Mouse (Mus musculus) ES-CJ7 (cell line): ENCODE results near the gene Zfp408.
A peak's percentile ranks its signal among the peaks of the same experiment; 100 is the strongest.
"Not testable (repeated sequence)": the region's sequence is repeated elsewhere in the genome, so short reads cannot be mapped to it uniquely, and the experiment has no call there.

Experiments
- DNase-seq: peaks from one replicate; pipeline ENCODE4 v3.0.0; 2011; ENCODE audit warnings: low read depth, low spot score

The Zfp408 gene

DNA sequence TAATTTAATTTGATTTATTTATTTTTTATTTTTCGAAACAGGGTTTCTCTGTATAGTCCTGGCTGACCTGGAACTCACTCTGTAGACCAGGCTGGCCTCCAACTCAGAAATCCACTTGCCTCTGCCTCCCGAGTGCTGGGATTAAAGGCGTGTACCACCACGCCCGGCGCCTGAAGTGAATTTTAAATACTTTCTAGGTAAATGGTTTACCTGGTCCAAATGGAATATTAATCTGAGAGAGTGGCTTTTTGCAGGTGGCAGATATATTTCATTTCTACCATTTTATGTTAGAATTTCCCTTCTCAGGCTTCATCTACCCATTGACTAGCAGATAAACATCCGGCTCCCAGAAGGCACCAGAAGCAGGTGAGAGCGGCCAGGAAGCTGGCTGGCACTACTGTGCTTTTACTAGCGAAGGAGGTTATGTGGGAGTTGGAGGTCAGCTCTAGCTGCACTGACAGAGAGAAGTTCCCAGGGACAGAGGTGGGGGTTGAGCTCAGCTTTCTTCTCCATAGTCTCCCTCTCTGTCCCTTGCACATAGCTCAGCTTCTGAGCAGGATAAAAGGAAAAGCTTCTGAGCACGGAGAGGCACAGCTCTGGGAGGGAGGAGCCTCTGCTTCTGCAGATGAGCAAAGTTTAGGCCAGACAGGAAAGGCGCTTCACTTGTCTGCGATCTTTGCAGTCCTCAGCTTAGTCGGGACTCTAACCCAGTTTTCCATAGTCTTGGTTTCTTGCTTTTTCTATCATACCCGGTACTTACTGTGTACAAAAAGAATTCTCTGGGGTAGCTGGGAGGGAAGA, 2.1 kb upstream of the Zfp408 start:
- no peak for DNase-seq

DNA sequence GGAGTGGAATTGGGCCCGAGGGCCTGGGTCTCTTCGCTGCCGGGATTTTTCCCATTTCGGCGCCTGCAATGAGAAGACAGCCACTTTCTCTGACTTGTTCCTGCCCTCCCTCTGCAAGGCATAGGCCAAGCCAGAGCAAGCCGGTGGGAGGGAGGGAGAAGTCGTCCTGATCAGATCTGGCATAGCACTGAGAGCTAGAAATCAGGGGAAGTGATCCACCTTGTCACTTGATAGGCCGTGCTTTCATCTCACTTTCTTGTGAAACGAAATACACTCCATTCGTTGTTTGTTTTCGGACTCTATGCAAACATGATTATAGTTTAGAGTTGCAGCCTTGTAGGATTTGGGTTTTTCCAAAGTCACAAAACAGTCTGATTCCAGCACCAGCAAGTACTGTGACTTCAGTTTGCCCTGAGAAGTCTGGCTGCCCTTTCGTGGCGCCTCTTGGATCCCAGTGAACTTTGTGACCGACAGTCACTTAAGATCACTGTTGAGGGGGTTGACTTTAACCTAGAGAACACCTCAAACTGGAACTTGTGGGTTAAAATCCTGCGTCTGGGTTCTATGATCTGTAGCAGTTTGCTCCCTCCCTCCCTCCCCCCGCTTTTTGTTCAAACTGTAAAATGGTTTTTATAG, 887 bp upstream of the Zfp408 start:
- DNase-seq = no peak

DNA sequence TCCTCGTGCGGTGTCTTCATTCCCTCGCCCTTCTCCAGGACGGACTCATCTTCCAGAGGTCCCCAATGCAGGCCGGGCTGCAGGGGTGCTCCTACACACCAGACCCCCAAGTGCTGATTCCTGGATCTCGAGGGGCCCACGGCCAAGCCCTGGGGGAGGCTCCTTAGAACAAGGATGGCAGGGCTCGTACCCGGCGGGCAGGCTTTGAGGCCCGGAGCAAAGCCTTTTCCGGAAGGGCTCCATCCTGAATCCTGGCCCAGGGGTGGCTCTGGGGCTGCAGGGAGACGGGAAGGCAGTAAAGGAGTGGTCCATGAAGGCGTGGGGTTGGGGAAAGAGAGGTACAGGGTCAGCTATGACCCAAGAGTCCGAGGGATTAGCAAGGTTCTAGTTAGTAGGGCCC, 439 bp downstream of the Zfp408 start:
- DNase-seq = no peak

DNA sequence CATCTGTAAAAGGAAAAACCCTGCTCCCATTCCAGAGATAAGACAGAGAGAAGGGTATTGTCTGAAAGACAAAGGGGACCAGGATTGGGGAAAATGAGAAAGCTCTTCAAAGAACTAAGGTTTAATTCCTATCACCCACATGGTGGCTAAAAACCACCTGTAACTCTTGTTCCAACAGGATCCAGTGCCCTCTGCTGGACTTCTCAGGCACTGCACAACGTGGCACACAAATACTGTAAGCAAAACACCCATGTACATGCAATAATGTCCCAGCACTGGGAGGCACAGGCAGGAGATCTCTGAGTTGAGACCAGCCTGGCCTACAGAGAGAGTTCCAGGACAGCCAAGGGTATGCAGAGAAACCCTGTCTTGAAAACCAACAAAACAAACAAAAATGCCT, 2.9 kb downstream of the Zfp408 start:
- peak; percentile 91 for DNase-seq

DNA sequence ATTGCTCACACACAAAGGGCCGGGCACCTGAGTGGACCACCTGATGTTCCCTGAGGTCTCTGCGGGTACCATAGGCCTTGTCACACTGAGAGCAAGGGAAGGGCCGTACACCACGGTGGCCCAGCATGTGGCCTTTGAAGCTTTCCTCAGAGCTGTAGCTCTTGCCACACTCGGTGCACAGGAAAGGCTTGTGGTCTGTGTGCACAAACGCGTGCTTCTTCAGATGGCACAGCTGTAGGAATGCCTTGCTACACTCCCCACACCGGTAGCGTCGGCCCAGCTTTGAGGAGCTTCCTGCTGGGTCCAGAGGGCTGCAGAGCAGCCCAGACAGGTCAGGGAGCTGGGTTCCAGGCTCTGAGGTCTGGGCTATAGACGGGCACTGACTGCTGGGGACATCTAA, 3.8 kb downstream of the Zfp408 start:
- no peak for DNase-seq

DNA sequence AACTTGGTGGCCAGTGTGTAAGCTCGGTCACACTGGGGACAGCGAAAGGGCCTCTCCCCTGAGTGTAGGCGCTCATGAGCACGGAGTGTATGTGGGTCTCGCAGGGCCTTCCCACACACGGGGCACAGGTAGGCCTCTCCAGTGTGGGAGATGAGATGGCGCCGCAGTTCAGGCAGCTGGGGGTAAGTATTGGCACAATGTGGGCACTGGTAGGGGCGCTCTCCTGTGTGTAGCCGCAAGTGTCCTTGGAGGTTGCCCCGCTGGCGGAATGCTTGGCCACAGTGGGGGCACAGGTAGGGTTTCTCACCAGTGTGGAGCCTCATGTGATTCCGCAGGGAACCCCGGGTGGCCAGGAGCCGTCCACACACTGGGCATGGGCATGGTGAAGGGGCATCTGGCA, 4.2 kb downstream of the Zfp408 start:
- DNase-seq = no peak

DNA sequence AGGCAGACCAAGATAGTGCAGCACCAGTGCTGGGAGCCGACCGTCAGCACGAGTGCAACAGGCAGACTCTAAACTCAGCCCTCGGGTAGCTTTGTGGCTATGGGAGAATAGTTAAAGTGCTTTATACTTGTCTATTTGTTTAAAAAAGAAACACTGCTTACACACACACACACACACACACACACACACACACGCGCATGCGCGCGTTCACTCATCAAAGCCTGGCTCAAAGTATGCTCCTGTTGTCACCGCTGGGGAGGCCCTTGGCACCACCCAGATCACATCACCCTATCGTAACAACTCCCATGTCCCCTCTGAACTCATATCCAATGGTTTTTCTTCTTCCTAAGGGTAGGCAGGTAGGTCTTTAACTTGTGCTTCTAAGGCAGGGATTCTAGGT, 5.6 kb downstream of the Zfp408 start:
- DNase-seq = no peak

DNA sequence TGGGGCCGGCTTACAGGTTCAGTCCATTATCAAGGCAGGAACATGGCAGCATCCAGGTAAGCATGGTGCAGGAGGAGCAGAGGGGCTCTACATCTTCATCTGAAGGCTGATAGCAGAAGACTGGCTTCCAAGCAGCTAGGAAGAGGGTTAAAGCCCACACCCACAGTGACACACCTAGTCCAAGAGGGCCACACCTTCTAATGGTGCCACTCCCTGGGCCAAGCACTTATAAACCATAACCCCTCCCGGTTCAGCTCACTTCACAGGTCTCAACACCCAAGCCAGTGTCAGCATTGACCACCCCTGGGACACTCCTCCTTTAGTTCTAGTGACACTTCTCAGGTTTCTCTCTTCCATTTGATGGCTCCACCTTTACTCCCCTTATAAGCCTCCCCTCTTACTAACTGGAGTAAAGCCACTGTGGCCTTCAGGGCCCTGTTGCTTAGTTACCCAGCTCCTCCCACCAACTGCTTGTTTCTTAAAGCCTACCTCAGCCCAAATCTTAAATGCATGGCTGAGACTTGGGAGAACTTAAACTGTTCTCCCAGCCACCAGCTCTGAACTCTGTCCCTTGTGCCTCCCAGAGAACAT, 6.7 kb downstream of the Zfp408 start:
- DNase-seq = peak; percentile 53

DNA sequence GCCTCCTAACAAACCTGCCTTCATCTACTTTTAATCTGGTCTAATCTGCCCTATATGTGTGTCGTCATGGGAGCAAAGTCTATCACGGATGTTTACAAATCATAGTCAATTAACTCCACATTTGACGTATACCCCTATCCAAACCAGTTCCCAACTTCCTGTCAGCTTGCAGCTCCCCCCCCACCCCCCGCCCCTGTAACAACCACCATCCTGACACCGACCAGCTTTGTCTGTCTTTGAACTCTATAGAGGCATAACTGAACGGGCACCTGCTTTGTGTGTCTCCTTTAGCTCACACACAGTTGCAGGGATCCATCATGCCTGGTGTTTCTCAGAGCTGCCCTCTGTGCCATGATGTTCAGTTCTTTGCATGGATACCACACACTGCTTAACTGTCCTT, 10.7 kb downstream of the Zfp408 start:
- no peak for DNase-seq

DNA sequence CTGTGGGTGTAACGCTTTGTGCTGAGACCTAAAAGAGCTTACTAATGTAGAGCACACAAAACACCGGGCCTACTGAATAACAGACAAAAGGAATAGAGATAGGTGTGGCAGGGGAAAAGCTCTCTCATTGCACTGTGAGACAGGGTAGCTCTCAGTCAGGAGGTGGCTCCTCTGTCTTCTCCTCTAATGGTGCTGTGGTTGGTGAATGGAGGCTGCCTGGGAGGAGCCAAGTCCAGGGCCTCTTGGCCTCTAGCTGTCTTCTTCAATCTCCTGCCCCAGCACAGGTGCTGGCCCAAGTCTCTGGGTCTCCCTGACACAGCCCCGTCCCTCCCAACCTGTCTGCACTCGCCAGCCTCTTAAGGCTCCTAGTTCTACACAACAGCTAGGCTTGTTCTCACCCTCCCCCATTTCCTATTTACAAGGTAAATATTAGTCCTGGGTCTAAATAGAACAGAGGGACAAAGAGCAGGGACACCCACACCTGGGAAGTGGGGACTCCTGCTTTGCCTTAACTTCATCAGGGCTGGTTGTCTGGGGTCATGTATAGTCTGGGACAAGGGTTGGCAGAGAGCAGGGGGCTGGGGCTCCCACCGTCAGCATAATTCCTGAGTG, 12.8 kb downstream of the Zfp408 start:
- peak; percentile 49 for DNase-seq

DNA sequence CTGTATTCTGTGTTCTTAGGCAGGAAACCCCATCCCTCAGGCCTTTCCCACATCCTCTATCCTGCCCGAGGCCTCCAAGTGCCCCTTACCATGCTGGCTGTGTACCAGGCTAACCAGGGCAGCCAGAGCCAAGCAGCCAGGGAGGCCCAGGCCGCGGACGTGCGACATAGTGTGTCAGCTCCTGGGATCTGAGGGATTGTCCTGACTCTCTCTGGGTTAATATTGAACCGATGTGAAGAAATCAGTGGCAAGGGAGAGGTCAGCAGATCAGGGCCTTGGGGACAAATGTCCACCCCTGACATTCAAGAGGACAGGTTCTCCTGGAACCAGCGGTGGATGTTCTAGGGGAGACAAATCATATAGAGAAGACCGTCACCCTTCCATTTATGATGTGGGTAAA, 13.4 kb downstream of the Zfp408 start, which contains the start of gene F2:
Gene F2 (minus strand): TSS at position 186 of the 400 bp plus-strand sequence.
- no peak for DNase-seq

DNA sequence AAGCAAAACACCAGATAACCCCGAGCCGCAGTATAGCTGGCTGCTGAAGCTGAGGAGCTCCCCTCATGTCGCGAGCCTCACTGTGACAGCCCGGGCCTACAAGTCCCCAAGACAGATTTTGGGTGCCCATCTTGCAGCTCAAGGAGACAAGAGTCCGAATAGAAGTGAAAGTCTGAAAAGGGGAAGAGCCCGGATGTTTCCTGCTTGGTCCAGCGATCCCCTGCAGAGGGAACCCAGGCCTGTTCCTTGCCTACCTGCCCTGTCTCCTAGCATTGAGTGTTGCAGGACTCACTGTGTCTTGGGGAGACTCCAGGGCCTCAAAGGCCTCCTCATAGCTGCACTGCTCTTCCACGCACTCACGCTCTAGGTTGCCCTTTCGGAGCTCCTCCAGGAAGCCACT, 14.1 kb downstream of the Zfp408 start:
- no peak for DNase-seq

DNA sequence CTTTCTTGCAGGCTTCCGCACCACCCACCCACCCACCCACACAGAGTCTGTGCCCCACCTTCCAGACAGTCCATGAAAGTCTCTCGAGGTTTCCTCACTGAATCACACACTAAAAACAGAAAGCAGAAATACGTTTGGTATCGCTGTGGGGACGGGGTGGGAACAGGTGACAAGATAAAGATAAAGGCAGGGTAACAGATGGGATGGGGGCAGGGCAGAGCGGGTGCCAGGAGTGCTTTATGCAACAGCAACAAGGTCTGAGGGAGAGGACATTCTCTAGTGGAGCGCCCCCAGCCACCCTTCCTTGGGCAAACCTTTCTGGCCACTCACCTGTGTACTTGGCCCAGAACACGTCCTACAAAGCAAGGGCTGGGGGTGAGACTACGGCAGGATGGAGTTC, 14.8 kb downstream of the Zfp408 start:
- no peak for DNase-seq

DNA sequence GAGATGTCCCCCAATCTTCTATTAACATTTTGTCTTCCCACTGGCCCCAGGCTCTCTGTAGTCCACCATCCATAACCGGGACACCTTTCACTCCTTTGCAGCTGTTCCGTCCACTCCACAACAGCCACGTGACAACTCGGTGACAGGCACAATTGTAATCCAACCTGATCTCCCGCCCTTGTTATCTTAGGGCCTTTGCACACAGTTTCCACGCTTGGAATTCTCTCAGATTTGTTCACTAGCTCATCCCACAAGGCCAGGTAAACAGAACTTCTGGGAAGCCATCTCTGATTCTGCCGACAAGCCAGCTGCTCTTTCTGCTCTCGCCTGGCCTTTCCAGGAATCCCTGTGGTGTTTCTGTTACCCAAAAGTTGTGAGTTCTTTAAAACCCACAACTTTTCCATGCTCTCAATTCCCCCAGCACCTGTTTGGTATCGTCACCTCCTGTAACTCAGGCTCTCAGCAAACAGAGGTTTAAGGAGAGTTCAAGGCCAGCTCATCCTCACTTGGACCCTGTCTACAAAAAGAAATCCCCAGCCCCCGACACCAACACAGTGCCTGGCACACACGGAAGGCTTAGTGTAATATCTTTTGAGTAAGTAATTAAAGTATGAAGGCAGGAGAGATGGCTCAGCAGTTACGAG, 16.1 kb downstream of the Zfp408 start:
- no peak for DNase-seq

DNA sequence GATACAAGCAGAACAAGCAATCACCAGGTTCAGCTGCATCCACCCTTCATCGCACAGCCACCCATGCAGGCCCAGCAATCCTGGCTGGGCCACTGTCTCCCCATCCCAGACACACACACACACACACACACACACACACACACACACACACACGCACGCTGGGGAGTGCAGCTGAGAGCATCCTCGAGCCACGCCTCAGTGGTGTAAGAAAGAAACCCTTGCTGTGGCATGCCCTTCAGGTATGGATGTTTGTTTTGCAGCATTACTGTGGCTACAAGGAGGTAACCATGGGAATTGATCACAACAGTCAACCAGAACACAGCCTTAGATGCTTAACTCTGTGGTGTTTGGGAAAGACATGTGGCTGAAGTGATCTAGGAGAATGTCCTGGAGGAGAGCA, 17.3 kb downstream of the Zfp408 start:
- DNase-seq = no peak

DNA sequence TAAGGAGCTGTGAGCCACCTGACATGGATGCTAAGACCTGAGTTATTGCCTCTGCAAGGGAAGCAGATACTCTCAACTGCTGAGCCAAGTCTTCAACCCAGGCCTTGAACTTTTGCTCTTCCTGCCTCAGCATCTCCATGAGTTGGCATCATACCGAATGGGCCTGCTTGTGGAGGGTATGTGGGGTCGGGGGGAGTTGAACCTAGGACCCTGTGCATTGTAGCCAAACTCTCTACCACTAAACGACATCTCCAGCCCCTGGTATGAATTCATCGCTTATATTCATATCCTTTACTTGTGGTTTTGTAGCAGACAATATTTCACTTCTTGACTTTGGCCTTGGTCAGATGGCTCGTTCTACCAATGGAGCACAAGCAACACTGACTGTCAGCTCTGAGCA, 17.8 kb downstream of the Zfp408 start:
- no peak for DNase-seq

DNA sequence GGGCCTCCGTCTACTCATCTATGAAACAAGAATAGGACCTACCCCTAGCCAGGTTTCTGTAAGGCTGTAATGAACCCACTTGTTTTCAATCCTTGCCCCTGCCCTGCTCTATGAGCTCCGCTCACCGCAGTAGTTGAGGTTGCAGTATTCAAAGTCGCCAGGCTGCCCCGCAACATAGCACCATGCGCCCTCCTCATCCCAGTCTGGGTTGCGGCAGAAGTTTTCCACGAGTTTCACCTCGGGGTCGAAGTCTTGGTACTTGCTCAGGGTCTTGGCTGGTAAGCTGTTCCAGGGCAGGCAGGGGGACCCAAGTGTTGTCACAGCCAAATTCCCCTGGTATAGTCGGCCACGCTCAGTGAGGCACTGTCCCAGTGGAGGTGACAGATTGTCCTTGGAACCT, 19.2 kb downstream of the Zfp408 start:
- no peak for DNase-seq

DNA sequence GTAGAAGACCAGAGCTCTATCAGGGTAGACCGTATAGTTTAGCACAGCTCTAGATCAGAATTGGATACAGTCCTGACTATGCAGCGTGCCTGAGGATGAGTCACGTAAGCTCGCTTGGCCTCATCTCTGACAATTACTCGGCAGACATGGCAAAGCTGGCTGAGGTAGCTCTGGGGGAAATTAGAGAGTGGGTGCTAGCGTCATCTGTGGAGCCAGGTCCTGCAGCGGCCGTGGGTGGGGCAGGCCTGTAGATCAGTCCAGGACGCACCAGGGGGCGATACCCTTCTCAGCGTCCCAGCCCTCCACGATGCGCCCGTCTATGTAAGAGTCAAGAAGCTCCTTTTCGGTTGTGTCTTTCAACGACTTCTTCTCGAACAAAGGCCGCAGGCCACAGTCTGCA, 19.9 kb downstream of the Zfp408 start:
- DNase-seq = peak; percentile 52

DNA sequence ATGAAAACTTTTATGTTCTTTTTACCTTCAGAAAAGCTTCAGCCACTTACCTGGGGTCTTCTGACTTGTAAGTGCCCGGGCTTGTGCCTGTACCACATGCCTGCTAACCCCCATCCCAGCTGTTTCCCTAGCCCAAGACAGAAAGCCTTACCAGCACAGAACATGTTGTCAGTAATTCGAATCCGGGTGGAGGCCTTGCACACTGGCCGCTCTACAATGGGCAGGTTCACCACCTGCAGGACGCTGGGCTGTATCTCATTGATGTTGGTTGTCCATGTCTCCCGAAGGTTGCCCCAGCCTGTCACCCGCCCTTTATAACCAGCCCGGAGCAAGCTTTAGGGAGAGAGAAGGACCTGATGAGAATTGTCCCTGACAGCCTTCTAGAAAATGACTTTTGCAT, 21.4 kb downstream of the Zfp408 start:
- DNase-seq = no peak

DNA sequence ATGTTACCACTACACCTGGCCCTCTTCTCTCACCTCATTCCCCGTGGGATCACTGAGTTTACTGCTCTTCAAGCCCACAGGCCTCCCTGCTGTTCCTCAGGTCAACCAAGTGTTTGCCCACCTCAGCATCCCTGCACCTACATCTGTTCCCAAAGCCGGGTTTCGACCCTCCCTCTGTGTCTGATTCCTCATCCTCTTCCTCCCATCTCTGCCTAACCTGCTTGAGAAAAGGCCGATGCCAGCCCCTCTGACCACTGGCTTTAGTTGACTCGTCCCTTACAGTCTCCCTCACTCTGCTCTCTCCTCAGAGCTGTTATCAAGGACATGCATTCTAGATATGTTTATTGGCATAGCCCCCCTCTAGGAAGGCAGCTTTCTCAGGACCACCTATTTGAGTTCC, 22.1 kb downstream of the Zfp408 start:
- no peak for DNase-seq

DNA sequence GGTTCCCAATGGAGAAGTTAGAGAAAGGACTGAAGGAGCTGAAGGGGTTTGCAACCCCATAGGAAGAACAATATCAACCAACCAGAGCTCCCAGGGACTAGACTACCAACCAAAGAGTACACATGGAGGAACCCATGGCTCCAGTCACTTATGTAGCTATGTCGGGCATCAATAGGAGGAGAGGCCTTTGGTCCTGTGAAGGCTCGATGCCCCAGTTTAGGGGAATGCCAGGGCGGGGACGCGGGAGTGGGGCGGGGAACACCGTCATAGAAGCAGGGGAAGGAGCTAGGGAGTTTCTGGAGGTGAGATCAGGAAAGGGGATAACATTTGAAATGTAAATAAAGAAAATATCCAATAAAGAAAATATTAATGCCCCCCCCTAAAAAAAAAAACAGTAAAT, 26.2 kb downstream of the Zfp408 start:
- not testable (repeated sequence) for DNase-seq

DNA sequence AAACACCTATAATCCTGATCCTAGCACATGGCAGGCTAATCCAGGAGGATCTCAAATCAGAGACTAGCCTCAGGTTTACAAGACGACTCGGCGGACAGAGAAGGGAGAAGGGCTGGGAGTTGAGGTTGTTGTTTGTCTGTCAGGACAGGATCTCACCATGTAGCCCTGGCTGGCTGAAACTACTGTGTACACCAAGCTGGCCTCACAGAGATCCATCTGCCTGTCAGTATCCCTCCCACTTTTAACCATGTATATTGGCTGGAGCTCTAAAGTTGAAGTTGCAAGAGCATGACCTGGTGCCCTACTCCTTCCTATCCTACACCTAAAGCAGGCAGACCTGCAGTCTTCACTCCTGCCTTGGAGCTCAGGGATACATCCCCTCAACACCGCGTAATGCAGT, 27.2 kb downstream of the Zfp408 start:
- no peak for DNase-seq
